Mouse (Mus musculus): ENCODE measurements around the gene Pkd1l1. TPM values are rescaled to one million over a fixed set of nuclear protein-coding genes. Genes with fewer than 3 reads are reported as not detected.

Gene Pkd1l1
- total RNA-seq, 2 experiments from 2014 or later = 0.11 TPM; not detected in 1

GRCm38 (mm10) chr11:8779427-8779826 is 193.6 kb downstream of the Pkd1l1 start:
- ATAC-seq (replicated peaks; ENCODE audit: low FRiP score, low TSS enrichment, poor library complexity, severe bottlenecking) = no peak

Other genes with a start within 250 kb of the Pkd1l1 start
- 36.2 and 36.5 TPM in 2 replicates for gene Hus1, start 37.9 kb upstream of the Pkd1l1 start, total RNA-seq (2014; fragmentation: Nextera tagmentation)
- gene Hus1, start 37.9 kb upstream of the Pkd1l1 start, total RNA-seq (2017) = 28.1 and 30.3 TPM in 2 replicates
- gene Gm11992, start 75.3 kb upstream of the Pkd1l1 start, total RNA-seq (2014; fragmentation: Nextera tagmentation) = 0.92 TPM in 1 of 2 replicates, not detected in the other
- gene Gm11992, start 75.3 kb upstream of the Pkd1l1 start, total RNA-seq (2017) = 0.38 TPM in 1 of 2 replicates, not detected in the other
- gene Sun3, start 75.7 kb upstream of the Pkd1l1 start, total RNA-seq (2014; fragmentation: Nextera tagmentation) = not detected in 2 replicates
- gene Sun3, start 75.7 kb upstream of the Pkd1l1 start, total RNA-seq (2017) = not detected in 2 replicates
- not detected in 2 replicates for gene Upp1, start 144.8 kb upstream of the Pkd1l1 start, total RNA-seq (2014; fragmentation: Nextera tagmentation)
- 1.3 TPM in 1 of 2 replicates, not detected in the other for gene Upp1, start 144.8 kb upstream of the Pkd1l1 start, total RNA-seq (2017)
- gene Abca13, start 218.7 kb upstream of the Pkd1l1 start, total RNA-seq (2014; fragmentation: Nextera tagmentation) = 1.8 TPM in 1 of 2 replicates, not detected in the other
- gene Abca13, start 218.7 kb upstream of the Pkd1l1 start, total RNA-seq (2017) = 0.08 and 0.66 TPM in 2 replicates